Mouse (Mus musculus) CH12.LX (cell line): ENCODE data around the gene Arvcf. TPM values are rescaled to one million over a fixed set of nuclear protein-coding genes. Genes with fewer than 3 reads are reported as not detected.

Experiments used
- DNase-seq: peaks from one replicate; pipeline ENCODE4 v3.0.0-alpha.2; 2013; ENCODE audit errors: extremely low read depth
- H3K27ac ChIP-seq: 2 replicates; pipeline ENCODE4 v1.5.1; 2012; ENCODE audit warnings: low read depth, mild to moderate bottlenecking, control low read depth, moderate library complexity; ENCODE audit not compliant: insufficient read depth
- H3K27me3 ChIP-seq: replicated peaks from 2 replicates; pipeline ENCODE3; 2012; ENCODE audit warnings: inconsistent platforms
- H3K36me3 ChIP-seq, 2 experiments: replicated peaks in 1 of 2; 2 replicates each; pipeline versions ENCODE3 to v1.6.1; 2012; ENCODE audit warnings: inconsistent platforms in 1 of 2, low read length in 1 of 2, mild to moderate bottlenecking in 1 of 2, mixed read lengths in 1 of 2, moderate library complexity in 1 of 2; ENCODE audit not compliant: control insufficient read depth in 1 of 2, insufficient read depth in 1 of 2
- H3K4me1 ChIP-seq, 2 experiments: 2 replicates each; pipeline ENCODE4 v1.6.1; 2012; ENCODE audit warnings: inconsistent platforms in 1 of 2, moderate library complexity in 1 of 2; ENCODE audit not compliant: insufficient read depth in 2 of 2, control insufficient read depth in 1 of 2
- H3K4me2 ChIP-seq: 2 replicates; pipeline ENCODE4 v1.6.1; 2012; ENCODE audit warnings: low read depth, mild to moderate bottlenecking, control low read depth; ENCODE audit not compliant: poor library complexity, insufficient read depth, severe bottlenecking
- H3K4me3 ChIP-seq, 3 experiments: fragments of 150-350 bp in 1 of 3; sonication (generic) in 1 of 3; replicated peaks in 1 of 3; 2 replicates each; pipeline versions ENCODE3 to v1.5.1; 2011 to 2012; ENCODE audit warnings: low read depth in 2 of 3, low read length in 2 of 3, mild to moderate bottlenecking in 2 of 3, moderate library complexity in 2 of 3, control low read depth in 1 of 3, improper control_type of control experiment in 1 of 3, inconsistent platforms in 1 of 3, mixed read lengths in 1 of 3; ENCODE audit not compliant: poor library complexity in 1 of 3
- H3K79me2 ChIP-seq: replicated peaks from 2 replicates; pipeline ENCODE4 v1.6.1; 2012; ENCODE audit warnings: mild to moderate bottlenecking, moderate library complexity; ENCODE audit not compliant: control insufficient read depth, poor library complexity, insufficient read depth, severe bottlenecking; ENCODE audit errors: extremely low read depth
- H3K9ac ChIP-seq: 2 replicates; pipeline ENCODE4 v1.6.1; 2012; ENCODE audit warnings: low read depth, mild to moderate bottlenecking, control low read depth, moderate library complexity; ENCODE audit not compliant: insufficient read depth
- H3K9me3 ChIP-seq: replicated peaks from 2 replicates; pipeline ENCODE3; 2012; ENCODE audit warnings: low read length, inconsistent platforms, mixed read lengths
- CHD1 ChIP-seq: IDR thresholded peaks from 2 replicates; pipeline ENCODE4 v1.6.1; 2012; ENCODE audit warnings: low read depth, low read length, improper control_type of control experiment, inconsistent platforms
- CTCF ChIP-seq, 2 experiments: IDR thresholded peaks in 1 of 2; conservative IDR thresholded peaks in 1 of 2; 2 replicates each; pipeline ENCODE4 v1.5.1; 2011 to 2012; ENCODE audit warnings: low read depth in 2 of 2, low read length in 2 of 2, improper control_type of control experiment in 1 of 2, inconsistent platforms in 1 of 2, mild to moderate bottlenecking in 1 of 2, moderate library complexity in 1 of 2
- E2F4 ChIP-seq: IDR thresholded peaks from 2 replicates; pipeline ENCODE4 v1.6.1; 2011; ENCODE audit warnings: low read depth, low read length, improper control_type of control experiment; ENCODE audit not compliant: insufficient replicate concordance
- ELF1 ChIP-seq: IDR thresholded peaks from 2 replicates; pipeline ENCODE4 v1.6.1; 2014; ENCODE audit warnings: low read depth, mild to moderate bottlenecking, inconsistent platforms, low read length, improper control_type of control experiment
- EP300 ChIP-seq: IDR thresholded peaks from 2 replicates; pipeline ENCODE4 v1.6.1; 2011; ENCODE audit warnings: low read length, improper control_type of control experiment
- GABPA ChIP-seq: IDR thresholded peaks from 2 replicates; pipeline ENCODE4 v1.6.1; 2012; ENCODE audit warnings: low read depth, low read length, improper control_type of control experiment, inconsistent platforms; ENCODE audit not compliant: insufficient replicate concordance
- HCFC1 ChIP-seq: IDR thresholded peaks from 2 replicates; pipeline ENCODE4 v1.6.1; 2012; ENCODE audit warnings: low read depth, mild to moderate bottlenecking, inconsistent platforms, low read length, improper control_type of control experiment
- IRF4 ChIP-seq: IDR thresholded peaks from 2 replicates; pipeline ENCODE4 v1.6.1; 2014; ENCODE audit warnings: low read depth, mild to moderate bottlenecking, inconsistent platforms, low read length, improper control_type of control experiment
- MAFK ChIP-seq: IDR thresholded peaks from 2 replicates; pipeline ENCODE4 v1.6.1; 2011; ENCODE audit warnings: low read length, improper control_type of control experiment; ENCODE audit not compliant: insufficient replicate concordance
- MAZ ChIP-seq: IDR thresholded peaks from 2 replicates; pipeline ENCODE4 v1.6.1; 2012; ENCODE audit warnings: low read depth, mild to moderate bottlenecking, inconsistent platforms, low read length, improper control_type of control experiment, moderate library complexity
- MEF2A ChIP-seq: IDR thresholded peaks from 2 replicates; pipeline ENCODE4 v1.6.1; 2014; ENCODE audit warnings: low read depth, mild to moderate bottlenecking, inconsistent platforms, low read length, improper control_type of control experiment, borderline replicate concordance
- MYC ChIP-seq: IDR thresholded peaks from 2 replicates; pipeline ENCODE4 v1.6.1; 2011; ENCODE audit warnings: low read depth, mild to moderate bottlenecking, improper control_type of control experiment, low read length
- NELFE ChIP-seq: IDR thresholded peaks from 2 replicates; pipeline ENCODE4 v1.6.1; 2011; ENCODE audit warnings: low read depth, low read length, improper control_type of control experiment
- NRF1 ChIP-seq: IDR thresholded peaks from 2 replicates; pipeline ENCODE4 v1.6.1; 2014; ENCODE audit warnings: low read depth, mild to moderate bottlenecking, inconsistent platforms, low read length, improper control_type of control experiment, moderate library complexity
- PAX5 ChIP-seq: IDR thresholded peaks from 2 replicates; pipeline ENCODE4 v1.6.1; 2012; ENCODE audit warnings: low read length, inconsistent platforms, mixed read lengths
- RAD21 ChIP-seq: IDR thresholded peaks from 2 replicates; pipeline ENCODE4 v1.6.1; 2011; ENCODE audit warnings: low read depth, mild to moderate bottlenecking, low read length, improper control_type of control experiment, moderate library complexity
- RCOR1 ChIP-seq: conservative IDR thresholded peaks from 2 replicates; pipeline ENCODE4 v1.6.1; 2012; ENCODE audit warnings: low read depth, mild to moderate bottlenecking, inconsistent platforms, low read length, improper control_type of control experiment
- SIN3A ChIP-seq: IDR thresholded peaks from 2 replicates; pipeline ENCODE4 v1.6.1; 2012; ENCODE audit warnings: low read length, improper control_type of control experiment, inconsistent platforms
- TBP ChIP-seq: conservative IDR thresholded peaks from 2 replicates; pipeline ENCODE4 v1.6.1; 2011; ENCODE audit warnings: low read depth, low read length, improper control_type of control experiment
- TCF12 ChIP-seq: IDR thresholded peaks from 2 replicates; pipeline ENCODE4 v1.6.1; 2014; ENCODE audit warnings: low read depth, mild to moderate bottlenecking, inconsistent platforms, low read length, improper control_type of control experiment
- USF1 ChIP-seq: IDR thresholded peaks from 2 replicates; pipeline ENCODE4 v1.6.1; 2014; ENCODE audit warnings: low read depth, mild to moderate bottlenecking, inconsistent platforms, low read length, improper control_type of control experiment
- USF2 ChIP-seq: conservative IDR thresholded peaks from 2 replicates; pipeline ENCODE4 v1.6.1; 2011; ENCODE audit warnings: low read depth, low read length, improper control_type of control experiment
- ZC3H11A ChIP-seq: IDR thresholded peaks from 2 replicates; pipeline ENCODE4 v1.6.1; 2012; ENCODE audit warnings: low read depth, mild to moderate bottlenecking, inconsistent platforms, low read length, improper control_type of control experiment
- ZKSCAN1 ChIP-seq: IDR thresholded peaks from 2 replicates; pipeline ENCODE4 v1.6.1; 2012; ENCODE audit warnings: low read depth, inconsistent platforms, low read length, improper control_type of control experiment, borderline replicate concordance
- ZMIZ1 ChIP-seq: IDR thresholded peaks from 2 replicates; pipeline ENCODE4 v1.6.1; 2012; ENCODE audit warnings: low read depth, mild to moderate bottlenecking, inconsistent platforms, low read length, improper control_type of control experiment
- ZNF384 ChIP-seq: IDR thresholded peaks from 2 replicates; pipeline ENCODE4 v1.6.1; 2012; ENCODE audit warnings: low read depth, low read length, improper control_type of control experiment, inconsistent platforms
- dilution Hi-C: fragments of 300-500 bp; cut with MboI; formaldehyde crosslinking; loops from 2 replicates; pipeline ENCODE4 v1.14.3; 2020; ENCODE audit warnings: low sequenced_read_pairs; ENCODE audit not compliant: extremely low pct_unique_long_range_greater_than_20kb, extremely low pct_ligation_motif_present
- in situ Hi-C: fragments of 300-500 bp; cut with MboI; formaldehyde crosslinking; loops from 3 replicates; pipeline ENCODE4 v1.14.3; 2019; ENCODE audit warnings: low sequenced_read_pairs, low pct_ligation_motif_present, low pct_unique_long_range_greater_than_20kb, mixed read lengths
- polyA plus RNA-seq: library from polyadenylated mRNA; unstranded; fragments of >175 nt; gene quantifications from 2 replicates; pipeline ENCODE4 v1.2.1, GENCODE M21; 2012; ENCODE audit warnings: low read depth; ENCODE audit not compliant: insufficient read length
- total RNA-seq, 2 experiments: library from RNA; depleted of rRNA; stranded (reverse); fragments of 300-350 nt in 1 of 2; fragments of >200 nt in 1 of 2; gene quantifications; 2 replicates each; pipeline ENCODE4 v1.2.3; 2012 to 2014

Arvcf gene
- total and polyA plus RNA-seq, 3 experiments, result 1.1 to 7.5 (median 3.9) TPM

- no peaks in the 10 kb centered on the region for H3K9me3 ChIP-seq
- in situ Hi-C loops (no loop called here), dilution Hi-C loops (no loop called here)
- peaks cover 4 to 40% of the 10 kb centered on the region in 2 experiments; a peak in 3 of 4 replicates for H3K4me1 ChIP-seq
- H3K27me3 ChIP-seq, result no peaks in the 10 kb centered on the region
- DNase-seq, result no peak
- peaks cover 19 to 80% of the 10 kb centered on the region in 2 experiments for H3K36me3 ChIP-seq
- no peak overlapping the region for H3K4me2 ChIP-seq
- TF ChIP-seq ZNF384 (peak; percentile 67), RCOR1 (no peak), ZC3H11A (no peak)
- no peaks in the 10 kb centered on the region; the same call in 1 of the 2 replicates for H3K79me2 ChIP-seq
- H3K9ac ChIP-seq, result no peak overlapping the region
- H3K4me3 ChIP-seq, result no peak overlapping the region
- no peak overlapping the region for H3K27ac ChIP-seq
Measured at GRCm38 (mm10) chr16:18419603-18420026, 71.6 kb downstream of the Arvcf start.

- H3K4me1 ChIP-seq, result peaks cover 6 to 38% of the 10 kb centered on the region in 2 experiments; a peak in 3 of 4 replicates
Measured at GRCm38 (mm10) chr16:18420571-18420970, 72.6 kb downstream of the Arvcf start.

GRCm38 (mm10) chr16:18423203-18423914, 75.4 kb downstream of the Arvcf start:
- Histone ChIP-seq H3K27me3 (no peaks in the 10 kb centered on the region), H3K4me2 (no peak overlapping the region; the same call in 1 of the 2 replicates), H3K27ac (no peak overlapping the region), H3K4me1 (peaks cover 14 to 54% of the 10 kb centered on the region in 2 experiments), H3K9ac (no peak overlapping the region), H3K36me3 (peaks cover 6 to 55% of the 10 kb centered on the region in 2 experiments), H3K4me3 (peak overlapping the region in 1 of 3 experiments; percentile 1), H3K79me2 (peaks cover 6% of the 10 kb centered on the region), H3K9me3 (no peaks in the 10 kb centered on the region)
- dilution Hi-C loops, result no loop called here
- in situ Hi-C loops, result no loop called here
- DNase-seq, result no peak
- TF ChIP-seq TBP, result no peak
- no peak for TF ChIP-seq USF1
- TF ChIP-seq PAX5, result no peak
- TF ChIP-seq ELF1, result no peak
- no peak for TF ChIP-seq EP300
- no peak for TF ChIP-seq RAD21
- no peak for TF ChIP-seq NRF1
- TF ChIP-seq MAFK, result no peak
- TF ChIP-seq USF2, result no peak
- no peak for TF ChIP-seq CHD1
- TF ChIP-seq ZNF384, result no peak
- TF ChIP-seq MEF2A, result no peak
- TF ChIP-seq TCF12, result no peak
- no peak for TF ChIP-seq IRF4
- TF ChIP-seq CTCF (conservative IDR thresholded peaks at IDR 0.05 in 1 of 2, IDR thresholded peaks at IDR 0.05 in 1 of 2; ENCODE audit: low read depth in 2 of 2, low read length in 2 of 2), result no peak
- TF ChIP-seq MYC, result no peak

More at GRCm38 (mm10) chr16:18420571-18420970, 72.6 kb downstream of the Arvcf start:
- H3K27me3 ChIP-seq, result no peaks in the 10 kb centered on the region
- no peaks in the 10 kb centered on the region for H3K9me3 ChIP-seq
- dilution Hi-C loops (no loop called here), in situ Hi-C loops (no loop called here)
- H3K4me3 ChIP-seq, result no peak overlapping the region
- no peak for DNase-seq
- peaks cover 19 to 73% of the 10 kb centered on the region in 2 experiments for H3K36me3 ChIP-seq
- H3K27ac ChIP-seq, result no peak overlapping the region
- no peak for TF ChIP-seq NRF1
- no peak for TF ChIP-seq HCFC1
- no peak for TF ChIP-seq RCOR1
- TF ChIP-seq NELFE, result no peak
- no peak for TF ChIP-seq MYC
- TF ChIP-seq USF2, result no peak
- no peak for TF ChIP-seq ZMIZ1
- TF ChIP-seq GABPA, result no peak
- no peak for TF ChIP-seq CTCF (conservative IDR thresholded peaks at IDR 0.05 in 1 of 2, IDR thresholded peaks at IDR 0.05 in 1 of 2; ENCODE audit: low read depth in 2 of 2, low read length in 2 of 2)
- TF ChIP-seq RAD21, result no peak
- no peak for TF ChIP-seq MEF2A
- no peak for TF ChIP-seq SIN3A
- TF ChIP-seq MAZ, result no peak
- TF ChIP-seq IRF4, result no peak
- no peak for TF ChIP-seq E2F4
- TF ChIP-seq ZC3H11A, result no peak
- no peak for TF ChIP-seq ZKSCAN1
- TF ChIP-seq USF1, result no peak
- H3K79me2 ChIP-seq, result peaks cover 5% of the 10 kb centered on the region
- H3K4me2 ChIP-seq, result no peak overlapping the region
- no peak overlapping the region for H3K9ac ChIP-seq
